Mouse (Mus musculus): ENCODE data around the gene Cngb1.

GRCm38 (mm10) chr8:95200001-95200405 lies 106.4 kb downstream of the Cngb1 start:
- TF ChIP-seq CTCF (IDR thresholded peaks at IDR 0.05; ENCODE audit: low read depth) (no peak), EP300 (IDR thresholded peaks at IDR 0.05; ENCODE audit: low read depth) (no peak)
